In genomic region chr9:107949184-107949921, GRCm38 (mm10) we compare ENCODE assay signal across 32 mouse cellular contexts. TPM values are rescaled to one million over a fixed set of nuclear protein-coding genes. Genes with fewer than 3 reads are reported as not detected.
DNase-seq lines count a peak whose midpoint lies in the region; ATAC-seq and TF ChIP-seq lines count a peak whose summit lies in the region.
"Had no signal": no experiment of that assay in that cellular context is flagged by ENCODE, and none has a peak within 500 bp of the region (broad histone marks: within the 10 kb centered on the region; RNA-seq: fewer than 3 reads in every experiment).

No protein-coding gene starts in this region.

- dilution Hi-C loops in CH12.LX (cut with MboI; ENCODE audit: extremely low pct_ligation_motif_present, extremely low pct_unique_long_range_greater_than_20kb, low sequenced_read_pairs), result no loop called here

- TF ChIP-seq RAD21 in CH12.LX (IDR thresholded peaks at IDR 0.05; ENCODE audit: low read depth, low read length), result no peak

- TF ChIP-seq EP300 in CH12.LX (IDR thresholded peaks at IDR 0.05; ENCODE audit: low read length), result no peak

- 78% methylated on average over 13 of the region's 13 CpGs for WGBS in heart, embryonic 10.5 days
- 77% methylated on average over 13 of the region's 13 CpGs for WGBS in heart, embryonic 11.5 days (ENCODE audit: insufficient replicate concordance)
- WGBS in forebrain, embryonic 10.5 days, result 78% methylated on average over 13 of the region's 13 CpGs
- WGBS in liver, embryonic 11.5 days, result 79% methylated on average over 13 of the region's 13 CpGs

- H3K9ac ChIP-seq in heart, embryonic 11.5 days (ENCODE audit: low read depth, low read length), result no peak overlapping the region
- H3K9ac ChIP-seq in CH12.LX (ENCODE audit: insufficient read depth, low read depth), result no peak overlapping the region
- no peak overlapping the region for H3K9ac ChIP-seq in liver, embryonic 11.5 days (ENCODE audit: low read depth, low read length)
- H3K9ac ChIP-seq: embryonic facial prominence, embryonic 13.5 days; forebrain, embryonic 13.5 days had no signal

- H3K27ac ChIP-seq in heart, embryonic 10.5 days, result no peak overlapping the region
- H3K27ac ChIP-seq in heart, embryonic 11.5 days (ENCODE audit: low read depth, low read length), result no peak overlapping the region
- no peak overlapping the region for H3K27ac ChIP-seq in CH12.LX (ENCODE audit: insufficient read depth, low read depth)
- no peak overlapping the region for H3K27ac ChIP-seq in forebrain, embryonic 10.5 days
- H3K27ac ChIP-seq in liver, embryonic 11.5 days (ENCODE audit: low read depth, low read length), result no peak overlapping the region

- peaks cover 20% of the 10 kb centered on the region for H3K4me1 ChIP-seq in heart, embryonic 10.5 days
- H3K4me1 ChIP-seq in heart, embryonic 11.5 days (ENCODE audit: control insufficient read depth, insufficient read depth, low read length), result peaks cover 7% of the 10 kb centered on the region
- H3K4me1 ChIP-seq in CH12.LX (ENCODE audit: control insufficient read depth in 1 of 2, insufficient read depth in 2 of 2), result peaks cover 13 to 47% of the 10 kb centered on the region in 2 experiments
- peaks cover 28% of the 10 kb centered on the region for H3K4me1 ChIP-seq in forebrain, embryonic 10.5 days
- H3K4me1 ChIP-seq in liver, embryonic 11.5 days (replicated peaks; ENCODE audit: control insufficient read depth, insufficient read depth, low read length), result peaks cover 12% of the 10 kb centered on the region

- DNase-seq in heart, embryonic 10.5 days (ENCODE audit: low spot score), result no peak
- peak; percentile 34 for DNase-seq in CH12.LX (ENCODE audit: extremely low read depth)
- DNase-seq in forebrain, embryonic 10.5 days (ENCODE audit: extremely low spot score, low spot score), result no peak
- no peak for DNase-seq in liver, embryonic 11.5 days (ENCODE audit: low spot score)
- DNase-seq: adrenal gland, adult 2 months; adrenal gland, postnatal 14 days; cerebellum, adult 11 months; cerebellum, adult 2 months; cerebellum, adult 9-11 months; cerebellum, postnatal 25 days; gastrocnemius, postnatal 10 days; gastrocnemius, postnatal 36 days; heart, adult 11 months; heart, postnatal 36 days had no signal

- H3K9me3 ChIP-seq in heart, embryonic 10.5 days, result no peaks in the 10 kb centered on the region
- no peaks in the 10 kb centered on the region for H3K9me3 ChIP-seq in heart, embryonic 11.5 days (replicated peaks; ENCODE audit: control insufficient read depth, low read length)
- H3K9me3 ChIP-seq in CH12.LX (replicated peaks; ENCODE audit: low read length), result peaks cover 7% of the 10 kb centered on the region
- H3K9me3 ChIP-seq in forebrain, embryonic 10.5 days, result no peaks in the 10 kb centered on the region
- H3K9me3 ChIP-seq in liver, embryonic 11.5 days (ENCODE audit: control insufficient read depth, low read length), result no peaks in the 10 kb centered on the region
- H3K9me3 ChIP-seq: embryonic facial prominence, embryonic 13.5 days; forebrain, embryonic 13.5 days; G1E; hindbrain, embryonic 10.5 days; hindbrain, embryonic 13.5 days had no signal

- H3K79me2 ChIP-seq in CH12.LX (replicated peaks; ENCODE audit: control insufficient read depth, extremely low read depth, insufficient read depth, poor library complexity, severe bottlenecking), result peaks cover 33% of the 10 kb centered on the region

- TF ChIP-seq CTCF in CH12.LX (conservative IDR thresholded peaks at IDR 0.05 in 1 of 2, IDR thresholded peaks at IDR 0.05 in 1 of 2; ENCODE audit: low read depth in 2 of 2, low read length in 2 of 2), result no peak

- in situ Hi-C loops in CH12.LX (cut with MboI; ENCODE audit: low pct_ligation_motif_present, low pct_unique_long_range_greater_than_20kb, low sequenced_read_pairs), result no loop called here

- H3K4me2 ChIP-seq in heart, embryonic 11.5 days, result no peak overlapping the region
- no peak overlapping the region for H3K4me2 ChIP-seq in CH12.LX (ENCODE audit: insufficient read depth, low read depth, poor library complexity, severe bottlenecking)
- no peak overlapping the region for H3K4me2 ChIP-seq in liver, embryonic 11.5 days

- no peak for TF ChIP-seq POLR2A in CH12.LX (IDR thresholded peaks at IDR 0.05; ENCODE audit: low read depth, low read length)

- H3K27me3 ChIP-seq in heart, embryonic 10.5 days (ENCODE audit: insufficient read depth, poor library complexity, severe bottlenecking), result peaks cover 13% of the 10 kb centered on the region; the same call in 1 of the 2 replicates
- no peaks in the 10 kb centered on the region for H3K27me3 ChIP-seq in heart, embryonic 11.5 days (ENCODE audit: control insufficient read depth, insufficient read depth, low read length)
- peaks cover 46% of the 10 kb centered on the region for H3K27me3 ChIP-seq in CH12.LX (replicated peaks)
- H3K27me3 ChIP-seq in forebrain, embryonic 10.5 days (ENCODE audit: poor library complexity, severe bottlenecking), result no peaks in the 10 kb centered on the region
- H3K27me3 ChIP-seq in liver, embryonic 11.5 days (replicated peaks; ENCODE audit: control insufficient read depth, insufficient read depth, low read length), result no peaks in the 10 kb centered on the region
- H3K27me3 ChIP-seq: embryonic facial prominence, embryonic 13.5 days; forebrain, embryonic 13.5 days; hindbrain, embryonic 13.5 days had no signal

- H3K36me3 ChIP-seq in heart, embryonic 10.5 days, result no peaks in the 10 kb centered on the region
- no peaks in the 10 kb centered on the region for H3K36me3 ChIP-seq in heart, embryonic 11.5 days (ENCODE audit: control insufficient read depth, insufficient read depth, low read length)
- H3K36me3 ChIP-seq in CH12.LX (replicated peaks in 1 of 2; ENCODE audit: control insufficient read depth in 1 of 2, insufficient read depth in 1 of 2, low read length in 1 of 2), result peaks cover 0 to 13% of the 10 kb centered on the region in 2 experiments
- H3K36me3 ChIP-seq in forebrain, embryonic 10.5 days (replicated peaks), result peaks cover 28% of the 10 kb centered on the region
- H3K36me3 ChIP-seq in liver, embryonic 11.5 days (ENCODE audit: control insufficient read depth, insufficient read depth, low read length), result no peaks in the 10 kb centered on the region
- H3K36me3 ChIP-seq: embryonic facial prominence, embryonic 13.5 days; hindbrain, embryonic 13.5 days had no signal

- H3K4me3 ChIP-seq in heart, embryonic 10.5 days, result 0 out of 2 replicates have a peak overlapping the region, but pooled peaks have one; percentile 72
- no peak overlapping the region for H3K4me3 ChIP-seq in heart, embryonic 11.5 days (ENCODE audit: low read depth, low read length)
- no peak overlapping the region for H3K4me3 ChIP-seq in CH12.LX (replicated peaks in 1 of 3; ENCODE audit: low read depth in 2 of 3, low read length in 2 of 3, poor library complexity in 1 of 3)
- H3K4me3 ChIP-seq in forebrain, embryonic 10.5 days, result no peak overlapping the region
- H3K4me3 ChIP-seq in liver, embryonic 11.5 days (ENCODE audit: low read depth, low read length), result no peak overlapping the region

- ATAC-seq in heart, embryonic 11.5 days (replicated peaks; ENCODE audit: insufficient number of reproducible peaks, low FRiP score, low TSS enrichment), result no peak
- ATAC-seq in granulocyte monocyte progenitor cell, adult 5-6 weeks (replicated peaks; ENCODE audit: poor library complexity, severe bottlenecking), result peak; percentile 16; the same call in 1 of the 2 replicates
- no peak for ATAC-seq in liver, embryonic 11.5 days (replicated peaks; ENCODE audit: low FRiP score)
- ATAC-seq: forebrain, embryonic 13.5 days; forebrain, embryonic 16.5 days; hindbrain, postnatal 0 days; inflammation-experienced regulatory T-cells, adult 6 months had no signal

RNA-seq across cellular contexts. Expression of gene Traip, which starts 0.6 kb away (rescaled TPM):
- polyA plus RNA-seq in heart, embryonic 10.5 days (2016; fragmentation: Nextera tagmentation; extraction: Ambion mirVana), result 18.7 and 30.8 TPM in 2 replicates
- polyA plus RNA-seq in heart, embryonic 11.5 days (2014; fragmentation: Nextera tagmentation; extraction: Ambion mirVana), result 14.5 and 16.7 TPM in 2 replicates
- total RNA-seq in CH12.LX (2012; rRNA removed) (21.6 and 27.0 TPM in 2 replicates), CH12.LX (2014; rRNA removed) (25.0 and 25.6 TPM in 2 replicates)
- polyA plus RNA-seq in CH12.LX (2012; ENCODE audit: insufficient read length, low read depth), result 33.0 and 51.4 TPM in 2 replicates
- total RNA-seq in granulocyte monocyte progenitor cell, adult 5-6 weeks (2014; fragmentation: Nextera tagmentation), result 11.1 and 19.4 TPM in 2 replicates
- total RNA-seq in granulocyte monocyte progenitor cell, adult 5-6 weeks (2017), result 24.0 and 29.7 TPM in 2 replicates
- 40.8 and 46.3 TPM in 2 replicates for polyA plus RNA-seq in forebrain, embryonic 10.5 days (2016; fragmentation: Nextera tagmentation; extraction: Ambion mirVana)
- polyA plus RNA-seq in liver, embryonic 11.5 days (2014; fragmentation: Nextera tagmentation; extraction: Ambion mirVana), result 30.4 and 32.9 TPM in 2 replicates

RNA-seq across cellular contexts. Expression of gene Camkv, which starts 13.9 kb away (rescaled TPM):
- 0.79 and 2.3 TPM in 2 replicates for polyA plus RNA-seq in heart, embryonic 10.5 days (2016; fragmentation: Nextera tagmentation; extraction: Ambion mirVana)
- polyA plus RNA-seq in heart, embryonic 11.5 days (2014; fragmentation: Nextera tagmentation; extraction: Ambion mirVana), result 0.46 and 0.70 TPM in 2 replicates
- total RNA-seq in CH12.LX (2012; rRNA removed) (not detected in 2 replicates), CH12.LX (2014; rRNA removed) (not detected in 2 replicates)
- not detected in 2 replicates for polyA plus RNA-seq in CH12.LX (2012; ENCODE audit: insufficient read length, low read depth)
- not detected in 2 replicates for total RNA-seq in granulocyte monocyte progenitor cell, adult 5-6 weeks (2014; fragmentation: Nextera tagmentation)
- total RNA-seq in granulocyte monocyte progenitor cell, adult 5-6 weeks (2017), result not detected in 2 replicates
- polyA plus RNA-seq in forebrain, embryonic 10.5 days (2016; fragmentation: Nextera tagmentation; extraction: Ambion mirVana), result 17.5 and 18.6 TPM in 2 replicates
- polyA plus RNA-seq in liver, embryonic 11.5 days (2014; fragmentation: Nextera tagmentation; extraction: Ambion mirVana), result 0.56 and 0.88 TPM in 2 replicates
- total RNA-seq: heart, postnatal 36 days had no signal
- polyA plus RNA-seq: G1E; heart, postnatal 0 days; inflammation-experienced regulatory T-cells, adult 6 months had no signal

RNA-seq across cellular contexts. Expression of gene Actl11, which starts 21.1 kb away (rescaled TPM):
- not detected in 2 replicates for polyA plus RNA-seq in heart, embryonic 10.5 days (2016; fragmentation: Nextera tagmentation; extraction: Ambion mirVana)
- not detected in 2 replicates for polyA plus RNA-seq in heart, embryonic 11.5 days (2014; fragmentation: Nextera tagmentation; extraction: Ambion mirVana)
- total RNA-seq in CH12.LX (2012; rRNA removed) (not detected in 2 replicates), CH12.LX (2014; rRNA removed) (not detected in 2 replicates)
- polyA plus RNA-seq in CH12.LX (2012; ENCODE audit: insufficient read length, low read depth), result not detected in 2 replicates
- not detected in 2 replicates for total RNA-seq in granulocyte monocyte progenitor cell, adult 5-6 weeks (2014; fragmentation: Nextera tagmentation)
- total RNA-seq in granulocyte monocyte progenitor cell, adult 5-6 weeks (2017), result not detected in 2 replicates
- polyA plus RNA-seq in forebrain, embryonic 10.5 days (2016; fragmentation: Nextera tagmentation; extraction: Ambion mirVana), result not detected in 2 replicates
- not detected in 2 replicates for polyA plus RNA-seq in liver, embryonic 11.5 days (2014; fragmentation: Nextera tagmentation; extraction: Ambion mirVana)
- total RNA-seq: adrenal gland, adult 2 months; adrenal gland, postnatal 14 days; adrenal gland, postnatal 4 days; common myeloid progenitor, adult 5-6 weeks; gastrocnemius, adult 18-20 months; gastrocnemius, postnatal 10 days; gastrocnemius, postnatal 36 days; heart, adult 8-10 months; heart, postnatal 36 days; hindbrain, postnatal 0 days had no signal
- polyA plus RNA-seq: adrenal gland, adult 2 months; cerebellum, adult 2 months; embryonic facial prominence, embryonic 13.5 days; erythroblast, embryonic 14.5 days; forebrain, embryonic 13.5 days; forebrain, embryonic 16.5 days; G1E; heart, embryonic 14.5 days; heart, postnatal 0 days; hindbrain, embryonic 10.5 days; hindbrain, embryonic 13.5 days; hindbrain, postnatal 0 days; inflammation-experienced regulatory T-cells, adult 6 months; intestine, embryonic 16.5 days had no signal

RNA-seq across cellular contexts. Expression of gene Uba7, which starts 26.0 kb away (rescaled TPM):
- 29.4 and 33.6 TPM in 2 replicates for polyA plus RNA-seq in heart, embryonic 10.5 days (2016; fragmentation: Nextera tagmentation; extraction: Ambion mirVana)
- 43.9 and 47.8 TPM in 2 replicates for polyA plus RNA-seq in heart, embryonic 11.5 days (2014; fragmentation: Nextera tagmentation; extraction: Ambion mirVana)
- total RNA-seq in CH12.LX (2012; rRNA removed) (21.3 and 21.7 TPM in 2 replicates), CH12.LX (2014; rRNA removed) (25.2 and 26.0 TPM in 2 replicates)
- 25.5 and 27.8 TPM in 2 replicates for polyA plus RNA-seq in CH12.LX (2012; ENCODE audit: insufficient read length, low read depth)
- total RNA-seq in granulocyte monocyte progenitor cell, adult 5-6 weeks (2014; fragmentation: Nextera tagmentation), result 79.1 and 88.9 TPM in 2 replicates
- total RNA-seq in granulocyte monocyte progenitor cell, adult 5-6 weeks (2017), result 21.4 and 33.4 TPM in 2 replicates
- 6.8 and 10.0 TPM in 2 replicates for polyA plus RNA-seq in forebrain, embryonic 10.5 days (2016; fragmentation: Nextera tagmentation; extraction: Ambion mirVana)
- 44.3 and 47.4 TPM in 2 replicates for polyA plus RNA-seq in liver, embryonic 11.5 days (2014; fragmentation: Nextera tagmentation; extraction: Ambion mirVana)

RNA-seq across cellular contexts. Expression of gene Gm20661, which starts 33.5 kb away (rescaled TPM):
- 2.2 and 3.4 TPM in 2 replicates for polyA plus RNA-seq in heart, embryonic 10.5 days (2016; fragmentation: Nextera tagmentation; extraction: Ambion mirVana)
- 3.2 and 4.0 TPM in 2 replicates for polyA plus RNA-seq in heart, embryonic 11.5 days (2014; fragmentation: Nextera tagmentation; extraction: Ambion mirVana)
- total RNA-seq in CH12.LX (2012; rRNA removed), result not detected in 2 replicates
- total RNA-seq in CH12.LX (2014; rRNA removed), result not detected in 2 replicates
- polyA plus RNA-seq in CH12.LX (2012; ENCODE audit: insufficient read length, low read depth), result 0.29 and 0.41 TPM in 2 replicates
- 0.47 TPM in 1 of 2 replicates, not detected in the other for total RNA-seq in granulocyte monocyte progenitor cell, adult 5-6 weeks (2014; fragmentation: Nextera tagmentation)
- total RNA-seq in granulocyte monocyte progenitor cell, adult 5-6 weeks (2017), result not detected in 2 replicates
- 0.92 and 1.4 TPM in 2 replicates for polyA plus RNA-seq in forebrain, embryonic 10.5 days (2016; fragmentation: Nextera tagmentation; extraction: Ambion mirVana)
- polyA plus RNA-seq in liver, embryonic 11.5 days (2014; fragmentation: Nextera tagmentation; extraction: Ambion mirVana), result 2.0 TPM in 2 replicates
- total RNA-seq: common myeloid progenitor, adult 5-6 weeks; gastrocnemius, adult 18-20 months; gastrocnemius, postnatal 36 days had no signal
- polyA plus RNA-seq: inflammation-experienced regulatory T-cells, adult 6 months had no signal
